Mouse (Mus musculus): ENCODE data around the gene Snx18. TPM values are rescaled to one million over a fixed set of nuclear protein-coding genes. Genes with fewer than 3 reads are reported as not detected.
A peak's percentile ranks its signal among the peaks of the same experiment; 100 is the strongest.

Gene Snx18
- polyA plus RNA-seq, 1 experiment, result 0.07 TPM

DNA sequence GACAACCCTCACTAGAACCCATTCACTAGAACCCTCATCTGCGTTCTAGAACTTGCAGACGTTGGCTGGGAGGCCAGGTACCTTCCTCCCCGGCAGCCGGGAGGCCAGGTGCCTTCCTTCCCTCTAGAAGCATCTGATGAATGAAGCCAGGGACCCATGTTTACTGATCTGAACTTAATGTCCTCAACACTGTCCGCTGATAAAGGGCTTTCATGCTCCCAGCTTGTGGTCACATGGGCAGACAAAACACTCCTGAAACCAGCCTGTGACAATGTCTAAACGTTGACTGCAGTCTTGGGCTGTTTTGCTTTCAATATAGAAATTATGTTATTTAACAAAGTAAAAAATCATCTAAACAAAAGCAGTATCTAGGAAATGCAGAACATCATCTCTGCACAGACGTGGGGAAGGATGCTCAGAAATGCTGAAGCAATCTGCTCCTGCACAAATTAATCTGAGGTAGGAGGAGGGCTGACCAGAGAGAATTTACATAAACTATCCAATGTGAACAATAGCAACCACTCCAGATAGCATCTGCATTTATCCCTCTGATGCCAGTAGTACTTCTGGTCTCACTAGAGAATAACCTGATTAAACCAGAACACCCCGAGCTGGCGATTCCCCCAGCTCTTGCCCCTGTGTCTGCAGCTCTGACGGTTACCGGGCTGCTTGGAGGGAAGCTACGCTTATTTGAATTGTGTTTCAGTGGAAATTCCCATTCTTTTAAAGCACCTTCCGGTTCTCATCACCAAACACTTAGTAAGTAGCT, 7.4 kb downstream of the Snx18 start:
- peaks cover 21% of the 10 kb centered on the region for H3K4me1 ChIP-seq (ENCODE audit: control insufficient read depth)
- H3K36me3 ChIP-seq (ENCODE audit: control insufficient read depth), result peaks cover 5% of the 10 kb centered on the region
- no peaks in the 10 kb centered on the region for H3K9me3 ChIP-seq (ENCODE audit: control insufficient read depth, low read length)
- H3K4me3 ChIP-seq (replicated peaks), result no peak overlapping the region
- H3K27me3 ChIP-seq (ENCODE audit: control insufficient read depth), result peaks cover 2% of the 10 kb centered on the region; the same call in 1 of the 2 replicates
- TF ChIP-seq GATA1 (IDR thresholded peaks at IDR 0.05; ENCODE audit: low read length), result no peak
- no peak for TF ChIP-seq TAL1 (IDR thresholded peaks at IDR 0.05; ENCODE audit: low read length)

DNA sequence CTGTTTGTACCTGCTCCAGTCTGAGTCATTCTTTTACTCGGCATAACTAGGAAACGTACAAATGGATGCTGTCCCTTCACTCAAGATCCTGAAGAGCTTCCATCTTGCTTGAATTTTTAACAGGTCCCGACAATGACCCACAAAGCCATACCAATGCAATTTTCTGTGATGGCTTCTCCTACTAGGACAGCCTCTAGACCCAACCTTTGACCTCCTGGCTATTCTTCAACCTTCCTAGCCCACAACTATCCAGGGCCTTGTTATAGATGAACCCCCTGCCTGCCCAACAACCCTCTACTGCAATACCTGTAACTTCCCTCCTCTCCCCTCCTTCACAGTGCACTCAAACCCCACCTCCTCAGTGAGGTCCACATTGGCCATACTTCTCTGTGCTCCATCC, 8.9 kb downstream of the Snx18 start:
- no peaks in the 10 kb centered on the region for H3K27me3 ChIP-seq (ENCODE audit: control insufficient read depth)
- no peaks in the 10 kb centered on the region for H3K9me3 ChIP-seq (ENCODE audit: control insufficient read depth, low read length)
- TF ChIP-seq GATA1 (IDR thresholded peaks at IDR 0.05; ENCODE audit: low read length) (no peak), TAL1 (IDR thresholded peaks at IDR 0.05; ENCODE audit: low read length) (no peak)
- peaks cover 8% of the 10 kb centered on the region for H3K4me1 ChIP-seq (ENCODE audit: control insufficient read depth)
- no peak overlapping the region for H3K4me3 ChIP-seq (replicated peaks)
- H3K36me3 ChIP-seq (ENCODE audit: control insufficient read depth), result peaks cover 5% of the 10 kb centered on the region

DNA sequence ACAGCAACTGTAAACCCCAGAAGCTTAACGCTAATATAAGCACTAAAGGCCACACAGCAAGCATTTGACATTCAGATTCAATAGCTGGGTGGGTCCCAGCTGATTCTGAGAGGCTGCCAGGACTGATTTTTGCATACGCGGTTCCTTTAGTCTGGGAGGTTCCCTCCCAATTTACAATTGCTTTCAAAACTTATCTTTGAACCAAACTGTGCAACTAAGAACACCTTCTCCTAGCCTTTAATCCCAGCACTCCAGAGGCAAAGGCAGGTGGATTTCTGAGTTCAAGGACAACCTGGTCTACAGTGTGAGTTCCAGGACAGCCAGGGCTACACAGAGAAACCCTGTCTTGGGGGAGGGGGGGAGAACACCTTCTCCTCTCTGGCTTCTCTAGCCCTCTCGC, 10.5 kb downstream of the Snx18 start:
- no peaks in the 10 kb centered on the region for H3K9me3 ChIP-seq (ENCODE audit: control insufficient read depth, low read length)
- peaks cover 5% of the 10 kb centered on the region for H3K36me3 ChIP-seq (ENCODE audit: control insufficient read depth)
- no peak for TF ChIP-seq GATA1 (IDR thresholded peaks at IDR 0.05; ENCODE audit: low read length)
- TF ChIP-seq TAL1 (IDR thresholded peaks at IDR 0.05; ENCODE audit: low read length), result no peak
- no peak overlapping the region for H3K4me3 ChIP-seq (replicated peaks)
- peaks cover 15% of the 10 kb centered on the region for H3K4me1 ChIP-seq (ENCODE audit: control insufficient read depth)
- no peaks in the 10 kb centered on the region for H3K27me3 ChIP-seq (ENCODE audit: control insufficient read depth)

DNA sequence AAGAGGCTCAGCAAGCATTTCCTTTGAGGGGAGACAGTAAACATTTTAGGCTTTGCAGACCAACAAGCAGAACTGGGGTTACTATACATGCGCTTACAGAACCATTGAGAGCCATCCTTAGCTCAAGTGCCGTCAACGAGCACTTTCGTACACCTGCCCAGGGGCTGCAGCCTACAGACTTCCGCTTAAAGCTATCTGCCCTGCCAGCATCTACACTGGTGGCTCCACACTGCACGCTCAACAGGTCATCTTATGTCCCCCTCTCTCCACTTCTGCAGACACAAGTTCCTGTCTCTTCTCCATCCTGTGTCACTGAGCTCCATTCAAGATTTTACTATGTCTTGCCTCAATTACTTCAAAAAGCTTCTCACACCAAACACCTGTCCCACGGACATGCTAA, 11.0 kb downstream of the Snx18 start:
- Histone ChIP-seq H3K36me3 (ENCODE audit: control insufficient read depth) (peaks cover 2% of the 10 kb centered on the region; the same call in 1 of the 2 replicates), H3K4me3 (replicated peaks) (no peak overlapping the region), H3K9me3 (ENCODE audit: control insufficient read depth, low read length) (no peaks in the 10 kb centered on the region), H3K4me1 (ENCODE audit: control insufficient read depth) (peaks cover 17% of the 10 kb centered on the region), H3K27me3 (ENCODE audit: control insufficient read depth) (no peaks in the 10 kb centered on the region)
- TF ChIP-seq TAL1 (IDR thresholded peaks at IDR 0.05; ENCODE audit: low read length) (no peak), GATA1 (IDR thresholded peaks at IDR 0.05; ENCODE audit: low read length) (no peak)

DNA sequence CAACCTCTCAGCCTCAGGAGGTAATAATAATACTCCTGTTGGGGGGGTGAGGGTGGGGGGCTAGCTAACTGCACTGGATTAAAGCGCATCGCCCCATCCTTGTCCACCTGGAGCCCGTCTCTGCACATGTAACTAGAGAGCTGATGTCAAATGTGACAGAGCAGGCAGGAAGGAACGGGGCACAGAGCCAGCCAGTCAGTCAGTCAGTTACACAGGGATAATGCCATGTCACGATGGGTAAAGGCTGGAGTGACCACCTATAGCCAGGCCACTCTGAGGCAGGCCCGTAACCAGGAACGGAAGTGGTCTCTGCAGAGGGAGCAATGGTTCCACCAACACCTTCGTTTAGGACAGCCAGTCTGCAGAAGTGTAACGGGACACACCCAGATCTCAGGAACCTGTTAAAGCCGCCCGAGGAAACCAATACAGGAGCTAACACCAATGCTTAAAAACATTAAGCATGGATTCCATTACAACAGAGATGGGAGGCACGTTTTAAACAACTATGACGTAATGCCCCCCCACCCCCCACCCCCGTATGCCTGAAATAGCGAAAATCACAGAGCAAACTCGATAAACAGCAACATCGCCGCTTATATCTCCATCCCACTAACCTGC, 11.5 kb downstream of the Snx18 start:
- Histone ChIP-seq H3K27me3 (ENCODE audit: control insufficient read depth) (no peaks in the 10 kb centered on the region), H3K36me3 (ENCODE audit: control insufficient read depth) (peaks cover 2% of the 10 kb centered on the region; the same call in 1 of the 2 replicates), H3K4me1 (ENCODE audit: control insufficient read depth) (peaks cover 17% of the 10 kb centered on the region), H3K4me3 (replicated peaks) (no peak overlapping the region), H3K9me3 (ENCODE audit: control insufficient read depth, low read length) (no peaks in the 10 kb centered on the region)
- TF ChIP-seq GATA1 (IDR thresholded peaks at IDR 0.05; ENCODE audit: low read length) (no peak), TAL1 (IDR thresholded peaks at IDR 0.05; ENCODE audit: low read length) (no peak)

DNA sequence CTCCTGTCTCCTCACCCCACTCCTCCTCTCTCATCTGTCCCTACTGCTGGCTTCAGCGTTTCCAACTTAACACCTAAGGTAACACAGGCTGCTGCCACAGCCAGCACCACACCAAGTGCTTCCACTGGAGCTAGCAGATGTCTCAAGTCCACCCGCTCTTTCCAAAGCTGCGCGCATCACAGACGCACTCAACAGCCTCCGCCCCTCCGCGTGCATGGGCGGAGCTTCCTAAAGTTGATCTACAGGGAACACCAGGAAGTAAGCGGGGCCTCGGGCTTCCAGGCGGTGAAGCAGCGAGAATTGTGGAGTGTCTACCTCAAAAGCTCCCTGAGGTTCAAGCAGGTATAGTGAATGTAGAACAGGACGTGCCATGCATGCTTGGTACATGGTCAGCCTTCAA, 12.2 kb downstream of the Snx18 start:
- Histone ChIP-seq H3K36me3 (ENCODE audit: control insufficient read depth) (peaks cover 2% of the 10 kb centered on the region; the same call in 1 of the 2 replicates), H3K4me1 (ENCODE audit: control insufficient read depth) (peaks cover 18% of the 10 kb centered on the region), H3K27me3 (ENCODE audit: control insufficient read depth) (no peaks in the 10 kb centered on the region), H3K4me3 (replicated peaks) (peak overlapping the region; percentile 43), H3K9me3 (ENCODE audit: control insufficient read depth, low read length) (no peaks in the 10 kb centered on the region)
- no peak for TF ChIP-seq GATA1 (IDR thresholded peaks at IDR 0.05; ENCODE audit: low read length)
- TF ChIP-seq TAL1 (IDR thresholded peaks at IDR 0.05; ENCODE audit: low read length), result no peak

DNA sequence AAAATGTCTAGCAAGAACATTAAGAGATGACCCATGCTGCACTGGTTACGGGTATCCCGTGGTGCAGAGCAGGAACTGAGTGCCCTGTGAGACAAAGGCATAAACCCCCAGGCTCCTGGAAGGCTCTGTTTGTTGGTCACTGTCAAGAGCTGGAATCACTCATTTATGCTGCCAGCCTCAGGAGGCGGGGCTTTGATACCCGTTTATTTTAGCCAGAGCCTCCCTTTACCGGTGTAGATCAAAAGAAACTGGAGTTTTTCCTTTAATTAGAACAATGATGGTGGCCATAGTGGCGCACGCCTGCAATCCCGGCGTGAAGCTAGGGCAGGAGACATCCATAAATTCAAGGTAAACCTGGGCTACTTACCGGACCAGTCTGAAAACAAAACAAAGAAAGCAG, 12.7 kb downstream of the Snx18 start:
- Histone ChIP-seq H3K9me3 (ENCODE audit: control insufficient read depth, low read length) (no peaks in the 10 kb centered on the region), H3K36me3 (ENCODE audit: control insufficient read depth) (peaks cover 2% of the 10 kb centered on the region; the same call in 1 of the 2 replicates), H3K27me3 (ENCODE audit: control insufficient read depth) (no peaks in the 10 kb centered on the region), H3K4me3 (replicated peaks) (peak overlapping the region; percentile 43), H3K4me1 (ENCODE audit: control insufficient read depth) (peaks cover 19% of the 10 kb centered on the region)
- no peak for TF ChIP-seq TAL1 (IDR thresholded peaks at IDR 0.05; ENCODE audit: low read length)
- no peak for TF ChIP-seq GATA1 (IDR thresholded peaks at IDR 0.05; ENCODE audit: low read length)

DNA sequence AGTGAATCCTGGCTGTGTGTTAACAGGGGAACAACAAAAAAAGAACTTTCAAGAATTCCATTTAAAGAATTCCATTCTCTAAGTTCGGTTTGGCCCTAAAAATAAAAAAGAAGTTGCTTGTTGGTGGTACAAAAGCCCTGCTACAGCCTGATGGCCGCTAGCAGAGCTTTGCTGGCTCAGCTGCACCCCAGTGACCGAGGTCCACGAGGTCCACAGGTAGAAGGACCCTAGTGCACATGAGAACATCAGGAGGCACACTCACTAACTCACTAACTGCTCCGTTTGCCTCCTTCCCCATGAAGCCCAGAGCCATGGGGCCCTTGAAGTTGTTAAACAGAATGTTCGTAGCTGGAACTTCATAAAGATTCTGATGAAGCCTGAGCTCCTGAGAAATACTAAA, 14.0 kb downstream of the Snx18 start:
- Histone ChIP-seq H3K36me3 (ENCODE audit: control insufficient read depth) (peaks cover 2% of the 10 kb centered on the region; the same call in 1 of the 2 replicates), H3K27me3 (ENCODE audit: control insufficient read depth) (no peaks in the 10 kb centered on the region), H3K4me3 (replicated peaks) (no peak overlapping the region), H3K4me1 (ENCODE audit: control insufficient read depth) (peaks cover 19% of the 10 kb centered on the region), H3K9me3 (ENCODE audit: control insufficient read depth, low read length) (no peaks in the 10 kb centered on the region)
- no peak for TF ChIP-seq TAL1 (IDR thresholded peaks at IDR 0.05; ENCODE audit: low read length)
- TF ChIP-seq GATA1 (IDR thresholded peaks at IDR 0.05; ENCODE audit: low read length), result no peak

DNA sequence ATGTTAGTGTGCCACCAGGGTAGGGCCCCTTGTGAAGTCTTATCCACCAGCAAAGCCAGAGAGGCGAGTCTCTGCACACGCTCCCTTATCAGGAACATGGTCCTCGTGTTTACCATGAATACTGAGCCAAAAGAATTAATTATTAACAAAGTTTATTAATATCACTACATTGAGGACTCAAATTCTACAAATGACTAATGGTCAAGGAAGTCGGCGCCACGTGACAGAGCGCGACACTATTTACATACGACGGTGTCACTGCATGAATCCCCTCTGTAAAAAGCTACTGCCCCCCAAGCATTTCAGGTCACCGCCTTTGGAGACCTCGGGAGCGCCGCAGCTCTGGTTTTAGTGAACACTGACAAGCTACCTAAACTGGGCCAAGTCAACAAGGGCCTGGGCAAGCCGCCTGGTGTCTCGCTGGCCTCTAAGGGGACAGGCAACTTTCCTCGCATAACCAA, 15.5 kb downstream of the Snx18 start:
- Histone ChIP-seq H3K4me3 (replicated peaks) (no peak overlapping the region), H3K4me1 (ENCODE audit: control insufficient read depth) (peaks cover 19% of the 10 kb centered on the region), H3K27me3 (ENCODE audit: control insufficient read depth) (no peaks in the 10 kb centered on the region), H3K9me3 (ENCODE audit: control insufficient read depth, low read length) (no peaks in the 10 kb centered on the region), H3K36me3 (ENCODE audit: control insufficient read depth) (peaks cover 2% of the 10 kb centered on the region; the same call in 1 of the 2 replicates)
- no peak for TF ChIP-seq TAL1 (IDR thresholded peaks at IDR 0.05; ENCODE audit: low read length)
- no peak for TF ChIP-seq GATA1 (IDR thresholded peaks at IDR 0.05; ENCODE audit: low read length)

Measured in erythroblast, embryonic 14.5 days (primary cell).